Mouse (Mus musculus): Measurements from ENCODE around the gene Cd276. TPM values are rescaled to one million over a fixed set of nuclear protein-coding genes. Genes with fewer than 3 reads are reported as not detected.
A peak's percentile ranks its signal among the peaks of the same experiment; 100 is the strongest.

The Cd276 gene
- polyA plus RNA-seq, 1 experiment: 64.1 TPM

GRCm38 (mm10) chr9:58535447-58536134 is 19.6 kb downstream of the Cd276 start:
- H3K4me3 ChIP-seq (ENCODE audit: insufficient read depth, low read length): no peak overlapping the region
- no peaks in the 10 kb centered on the region for H3K4me1 ChIP-seq (ENCODE audit: control insufficient read depth, insufficient read depth, low read length)
- TF ChIP-seq POLR2A (IDR thresholded peaks at IDR 0.05; ENCODE audit: low read depth, low read length) (no peak), CTCF (IDR thresholded peaks at IDR 0.05; ENCODE audit: borderline replicate concordance, insufficient read depth, low read length) (peak; percentile 92)
- H3K27ac ChIP-seq (ENCODE audit: insufficient read depth, low read length): no peak overlapping the region

DNA sequence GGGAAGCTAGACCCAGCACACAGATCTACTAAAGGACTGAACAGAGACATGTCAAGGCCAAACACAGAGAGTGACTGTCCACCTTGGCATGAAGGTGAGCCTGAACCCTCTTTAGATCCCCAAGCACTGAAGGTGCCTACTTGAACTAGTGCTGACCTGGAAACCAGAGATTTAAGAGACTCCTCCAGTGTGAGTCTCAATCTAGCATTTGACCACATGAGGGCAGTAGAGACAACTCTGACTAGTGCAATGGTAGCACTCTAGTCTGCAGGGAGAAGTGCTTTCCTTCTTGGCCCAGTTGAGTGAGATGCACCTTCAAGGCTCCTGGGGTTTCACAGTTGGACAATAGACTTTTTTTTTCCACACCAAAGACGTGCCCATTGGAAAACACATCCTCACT is 20.5 kb downstream of the Cd276 start:
- Histone ChIP-seq H3K4me3 (ENCODE audit: insufficient read depth, low read length) (no peak overlapping the region), H3K27ac (ENCODE audit: insufficient read depth, low read length) (no peak overlapping the region), H3K4me1 (ENCODE audit: control insufficient read depth, insufficient read depth, low read length) (no peaks in the 10 kb centered on the region)
- no peak for TF ChIP-seq POLR2A (IDR thresholded peaks at IDR 0.05; ENCODE audit: low read depth, low read length)
- no peak for TF ChIP-seq CTCF (IDR thresholded peaks at IDR 0.05; ENCODE audit: borderline replicate concordance, insufficient read depth, low read length)

DNA sequence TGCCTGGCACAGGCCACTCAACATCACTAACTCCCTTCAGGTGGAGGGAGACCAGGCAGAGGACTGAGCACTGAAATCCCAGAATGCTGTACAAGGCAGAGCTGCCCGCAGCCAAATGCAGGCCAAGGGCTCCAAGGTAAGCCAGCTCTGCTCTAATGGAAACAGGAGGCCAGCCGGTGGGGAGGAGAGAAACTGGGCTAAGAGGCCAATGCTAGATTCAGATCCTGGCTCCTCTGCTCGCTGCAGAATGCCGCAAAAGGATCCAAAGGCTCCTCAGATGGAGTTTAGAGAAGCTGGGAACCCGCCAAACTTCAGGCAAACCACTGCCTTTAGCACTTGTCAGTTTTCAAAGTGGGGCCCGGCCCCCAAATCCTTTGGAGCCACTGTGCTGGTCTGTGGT is 21.9 kb downstream of the Cd276 start:
- no peak overlapping the region for H3K27ac ChIP-seq (ENCODE audit: insufficient read depth, low read length)
- no peaks in the 10 kb centered on the region for H3K4me1 ChIP-seq (ENCODE audit: control insufficient read depth, insufficient read depth, low read length)
- no peak for TF ChIP-seq POLR2A (IDR thresholded peaks at IDR 0.05; ENCODE audit: low read depth, low read length)
- no peak for TF ChIP-seq CTCF (IDR thresholded peaks at IDR 0.05; ENCODE audit: borderline replicate concordance, insufficient read depth, low read length)
- no peak overlapping the region for H3K4me3 ChIP-seq (ENCODE audit: insufficient read depth, low read length)

GRCm38 (mm10) chr9:58532236-58532635 is 23.0 kb downstream of the Cd276 start:
- TF ChIP-seq POLR2A (IDR thresholded peaks at IDR 0.05; ENCODE audit: low read depth, low read length): no peak
- no peak for TF ChIP-seq CTCF (IDR thresholded peaks at IDR 0.05; ENCODE audit: borderline replicate concordance, insufficient read depth, low read length)
- Histone ChIP-seq H3K4me1 (ENCODE audit: control insufficient read depth, insufficient read depth, low read length) (no peaks in the 10 kb centered on the region), H3K4me3 (ENCODE audit: insufficient read depth, low read length) (no peak overlapping the region), H3K27ac (ENCODE audit: insufficient read depth, low read length) (no peak overlapping the region)

- Histone ChIP-seq H3K4me3 (ENCODE audit: insufficient read depth, low read length) (no peak overlapping the region), H3K4me1 (ENCODE audit: control insufficient read depth, insufficient read depth, low read length) (no peaks in the 10 kb centered on the region), H3K27ac (ENCODE audit: insufficient read depth, low read length) (no peak overlapping the region)
- TF ChIP-seq CTCF (IDR thresholded peaks at IDR 0.05; ENCODE audit: borderline replicate concordance, insufficient read depth, low read length) (no peak), POLR2A (IDR thresholded peaks at IDR 0.05; ENCODE audit: low read depth, low read length) (no peak)
Measured at GRCm38 (mm10) chr9:58530407-58530806, 24.8 kb downstream of the Cd276 start.

DNA sequence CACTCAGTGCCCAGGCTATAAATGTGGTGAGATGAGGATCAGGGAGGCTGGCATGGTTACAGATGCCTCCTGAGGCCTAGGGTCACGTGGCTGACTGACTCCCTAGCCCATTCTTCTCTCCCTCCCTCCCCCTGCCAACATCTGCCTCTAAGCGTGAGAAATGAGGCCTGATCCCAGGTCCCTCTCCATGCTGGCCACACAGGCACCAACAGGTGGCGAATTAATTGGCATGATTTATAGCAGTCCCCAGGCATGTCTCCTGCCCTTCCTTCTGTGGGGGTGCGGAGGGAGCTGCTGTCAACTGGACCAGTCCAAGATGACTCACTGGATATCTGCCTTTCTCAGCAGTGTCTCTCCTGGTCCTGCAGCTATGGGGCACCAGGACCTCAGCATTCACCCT is 27.4 kb downstream of the Cd276 start:
- TF ChIP-seq CTCF (IDR thresholded peaks at IDR 0.05; ENCODE audit: borderline replicate concordance, insufficient read depth, low read length) (no peak), POLR2A (IDR thresholded peaks at IDR 0.05; ENCODE audit: low read depth, low read length) (no peak)
- Histone ChIP-seq H3K27ac (ENCODE audit: insufficient read depth, low read length) (no peak overlapping the region), H3K4me3 (ENCODE audit: insufficient read depth, low read length) (no peak overlapping the region), H3K4me1 (ENCODE audit: control insufficient read depth, insufficient read depth, low read length) (no peaks in the 10 kb centered on the region)

- Histone ChIP-seq H3K4me1 (ENCODE audit: control insufficient read depth, insufficient read depth, low read length) (0 out of 2 replicates have a peak, but pooled peaks cover 4% of the 10 kb centered on the region), H3K27ac (ENCODE audit: insufficient read depth, low read length) (no peak overlapping the region), H3K4me3 (ENCODE audit: insufficient read depth, low read length) (no peak overlapping the region)
- TF ChIP-seq CTCF (IDR thresholded peaks at IDR 0.05; ENCODE audit: borderline replicate concordance, insufficient read depth, low read length): no peak
- no peak for TF ChIP-seq POLR2A (IDR thresholded peaks at IDR 0.05; ENCODE audit: low read depth, low read length)
Measured at GRCm38 (mm10) chr9:58525108-58525507, 30.1 kb downstream of the Cd276 start.

- TF ChIP-seq CTCF (IDR thresholded peaks at IDR 0.05; ENCODE audit: borderline replicate concordance, insufficient read depth, low read length): no peak
- Histone ChIP-seq H3K27ac (ENCODE audit: insufficient read depth, low read length) (peak overlapping the region; percentile 12; the same call in 1 of the 2 replicates), H3K4me1 (ENCODE audit: control insufficient read depth, insufficient read depth, low read length) (peaks cover 7% of the 10 kb centered on the region; the same call in 1 of the 2 replicates), H3K4me3 (ENCODE audit: insufficient read depth, low read length) (no peak overlapping the region)
Measured at GRCm38 (mm10) chr9:58521883-58522423, 33.3 kb downstream of the Cd276 start.

GRCm38 (mm10) chr9:58520816-58521581 is 34.2 kb downstream of the Cd276 start:
- no peak overlapping the region for H3K4me3 ChIP-seq (ENCODE audit: insufficient read depth, low read length)
- H3K4me1 ChIP-seq (ENCODE audit: control insufficient read depth, insufficient read depth, low read length): peaks cover 7% of the 10 kb centered on the region; the same call in 1 of the 2 replicates
- TF ChIP-seq CTCF (IDR thresholded peaks at IDR 0.05; ENCODE audit: borderline replicate concordance, insufficient read depth, low read length) (no peak), POLR2A (IDR thresholded peaks at IDR 0.05; ENCODE audit: low read depth, low read length) (no peak)
- no peak overlapping the region for H3K27ac ChIP-seq (ENCODE audit: insufficient read depth, low read length)

DNA sequence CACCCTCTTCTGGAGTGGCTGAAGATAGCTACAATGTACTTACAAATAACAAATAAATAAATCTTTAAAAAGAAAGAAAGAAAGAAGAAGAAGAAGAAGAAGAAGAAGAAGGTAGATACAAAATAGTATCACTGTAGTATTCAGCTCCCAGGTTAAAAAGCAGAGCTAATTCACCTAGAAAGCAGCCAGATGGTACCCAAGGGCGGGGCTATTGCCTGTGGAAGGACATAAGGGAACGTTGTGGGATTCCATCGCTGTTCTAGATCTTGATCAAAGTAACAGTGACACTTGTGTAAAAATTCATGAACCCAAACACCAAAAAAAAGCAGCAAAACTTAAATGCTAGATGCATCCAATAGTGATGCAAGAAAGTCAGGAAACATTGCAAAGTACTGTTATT is 35.3 kb downstream of the Cd276 start:
- Histone ChIP-seq H3K4me3 (ENCODE audit: insufficient read depth, low read length) (no peak overlapping the region), H3K27ac (ENCODE audit: insufficient read depth, low read length) (no peak overlapping the region), H3K4me1 (ENCODE audit: control insufficient read depth, insufficient read depth, low read length) (peaks cover 7% of the 10 kb centered on the region; the same call in 1 of the 2 replicates)
- TF ChIP-seq CTCF (IDR thresholded peaks at IDR 0.05; ENCODE audit: borderline replicate concordance, insufficient read depth, low read length) (no peak), POLR2A (IDR thresholded peaks at IDR 0.05; ENCODE audit: low read depth, low read length) (no peak)

All from embryonic fibroblast, embryonic 13.5 days (primary cell).